Mouse (Mus musculus) heart, embryonic 16.5 days (tissue): Measurements from ENCODE around the gene Zic2. TPM values are rescaled to one million over a fixed set of nuclear protein-coding genes. Genes with fewer than 3 reads are reported as not detected.
A peak's percentile ranks its signal among the peaks of the same experiment; 100 is the strongest.

ENCODE experiments used
- ATAC-seq: fragments of 200-750 bp; cut with Nextera tagmentation; replicated peaks from 2 replicates; pipeline ENCODE4 v1.8.0; 2017; ENCODE audit warnings: moderate number of reproducible peaks; ENCODE audit not compliant: insufficient read depth, low FRiP score; ENCODE audit errors: extremely low read depth
- H3K27ac ChIP-seq: fragments of 300-500 bp; sonication (generic); 2 replicates; pipeline ENCODE4 v1.5.1; 2014; ENCODE audit warnings: mild to moderate bottlenecking, low read length, control low read depth, moderate library complexity
- H3K27me3 ChIP-seq: fragments of 300-500 bp; sonication (generic); 2 replicates; pipeline ENCODE4 v1.6.1; 2014; ENCODE audit warnings: low read length, mixed read lengths; ENCODE audit not compliant: control insufficient read depth, insufficient read depth
- H3K36me3 ChIP-seq: fragments of 300-500 bp; sonication (generic); 2 replicates; pipeline ENCODE4 v1.6.1; 2014; ENCODE audit not compliant: control insufficient read depth, insufficient read depth
- H3K4me1 ChIP-seq: fragments of 300-500 bp; sonication (generic); 2 replicates; pipeline ENCODE4 v1.6.1; 2014; ENCODE audit warnings: low read length, mixed read lengths; ENCODE audit not compliant: control insufficient read depth, insufficient read depth
- H3K4me2 ChIP-seq: fragments of 300-500 bp; sonication (generic); 2 replicates; pipeline ENCODE4 v1.6.1; 2014; ENCODE audit warnings: low read depth, mild to moderate bottlenecking, control low read depth, low read length
- H3K4me3 ChIP-seq: fragments of 300-500 bp; sonication (generic); 2 replicates; pipeline ENCODE4 v1.5.1; 2014; ENCODE audit warnings: mild to moderate bottlenecking, control low read depth, low read length
- H3K9ac ChIP-seq: fragments of 300-500 bp; sonication (generic); 2 replicates; pipeline ENCODE4 v1.6.1; 2014; ENCODE audit warnings: low read length, control low read depth
- H3K9me3 ChIP-seq: fragments of 300-500 bp; sonication (generic); replicated peaks from 2 replicates; pipeline ENCODE4 v1.6.1; 2016; ENCODE audit warnings: low read length; ENCODE audit not compliant: control insufficient read depth
- WGBS: fragments of 180-500 bp; shearing (Covaris S2); extraction: QIAGEN DNeasy Blood & Tissue Kit; methylation state at CpG from one replicate; pipeline ENCODE4 v1.1.7; 2014; 5-methylcytosine and 5-hydroxymethylcytosine counted together
- polyA plus RNA-seq: library from polyadenylated mRNA; unstranded; fragments of >200 nt; fragmentation: Nextera tagmentation; extraction: Ambion mirVana; gene quantifications from 2 replicates; pipeline ENCODE4 v1.2.1, GENCODE M21; 2015

Zic2 gene
- polyA plus RNA-seq, 1 experiment from 2014 or later, result not detected

DNA sequence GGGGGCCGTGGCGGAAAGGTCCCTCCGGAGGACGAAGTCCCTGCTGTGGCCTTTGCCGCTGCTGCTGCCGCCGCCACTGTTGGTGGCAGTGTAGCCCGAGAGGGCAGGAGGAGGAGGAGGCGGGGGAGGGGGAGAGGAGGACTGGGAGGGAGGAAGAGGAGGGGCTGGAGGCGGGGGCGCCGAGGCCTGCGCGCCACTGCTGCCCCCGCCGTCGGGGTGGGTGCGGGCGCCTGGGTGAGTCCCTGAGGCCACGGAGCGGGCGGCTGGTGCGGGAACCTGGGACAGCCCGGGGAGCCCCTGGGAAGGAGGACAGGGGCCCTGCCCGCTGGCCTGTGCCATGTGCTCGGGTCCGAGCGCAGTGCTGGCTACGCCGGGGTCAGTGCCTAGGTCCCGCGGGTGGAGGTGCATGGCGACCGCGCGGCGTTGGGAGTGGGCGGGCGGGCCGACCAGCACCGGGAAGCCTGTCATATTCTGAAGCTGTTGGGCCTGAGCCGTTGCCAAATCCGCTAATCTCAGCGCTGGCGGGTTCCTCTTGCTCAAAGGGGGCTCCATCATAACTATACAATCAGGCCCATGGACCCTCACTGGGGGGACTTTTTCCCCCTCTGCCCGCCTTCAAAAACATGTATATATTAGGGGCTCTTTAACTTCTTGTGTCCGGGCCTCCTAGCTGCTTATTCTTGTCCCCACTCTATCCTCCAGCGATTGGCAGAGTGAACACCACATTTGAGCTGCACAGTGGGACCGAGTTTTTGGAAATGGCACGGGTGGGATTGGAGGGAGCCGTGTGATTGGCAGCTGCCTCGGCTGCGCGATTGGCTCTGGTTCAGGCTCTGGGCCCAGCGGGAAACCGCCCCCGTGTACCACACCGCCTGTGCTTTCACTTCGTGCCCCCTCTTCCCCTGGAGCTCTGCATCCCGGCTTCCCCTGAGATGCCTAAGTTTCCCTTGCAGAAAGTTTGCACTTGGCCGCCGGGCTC lies 10.2 kb upstream of the Zic2 start, which contains the start of gene Zic5:
TSS of gene Zic5 (minus strand) at position 915 of the 979 bp plus-strand sequence.
- Histone ChIP-seq H3K9me3 (no peaks in the 10 kb centered on the region), H3K4me2 (peak within 1 kb of the TSS; percentile 95), H3K9ac (peak within 1 kb of the TSS; percentile 3; the same call in 1 of the 2 replicates), H3K27me3 (peaks cover 89% of the 10 kb centered on the region), H3K36me3 (no peaks in the 10 kb centered on the region), H3K4me3 (peak within 1 kb of the TSS; percentile 62), H3K27ac (no peak within 1 kb of the TSS), H3K4me1 (peaks cover 18% of the 10 kb centered on the region)
- no peak for ATAC-seq
- WGBS, result 1% methylated on average over 59 of the region's 62 CpGs

GRCm38 (mm10) chr14:122465931-122466490 lies 9.2 kb upstream of the Zic2 start:
- H3K4me2 ChIP-seq, result peak overlapping the region; percentile 95; the same call in 1 of the 2 replicates
- 27% methylated on average over 13 of the region's 13 CpGs for WGBS
- no peak overlapping the region for H3K27ac ChIP-seq
- no peak for ATAC-seq
- H3K36me3 ChIP-seq, result no peaks in the 10 kb centered on the region
- H3K4me3 ChIP-seq, result peak overlapping the region; percentile 62
- H3K9me3 ChIP-seq, result no peaks in the 10 kb centered on the region
- peaks cover 93% of the 10 kb centered on the region for H3K27me3 ChIP-seq
- H3K9ac ChIP-seq, result no peak overlapping the region
- H3K4me1 ChIP-seq, result peaks cover 18% of the 10 kb centered on the region

DNA sequence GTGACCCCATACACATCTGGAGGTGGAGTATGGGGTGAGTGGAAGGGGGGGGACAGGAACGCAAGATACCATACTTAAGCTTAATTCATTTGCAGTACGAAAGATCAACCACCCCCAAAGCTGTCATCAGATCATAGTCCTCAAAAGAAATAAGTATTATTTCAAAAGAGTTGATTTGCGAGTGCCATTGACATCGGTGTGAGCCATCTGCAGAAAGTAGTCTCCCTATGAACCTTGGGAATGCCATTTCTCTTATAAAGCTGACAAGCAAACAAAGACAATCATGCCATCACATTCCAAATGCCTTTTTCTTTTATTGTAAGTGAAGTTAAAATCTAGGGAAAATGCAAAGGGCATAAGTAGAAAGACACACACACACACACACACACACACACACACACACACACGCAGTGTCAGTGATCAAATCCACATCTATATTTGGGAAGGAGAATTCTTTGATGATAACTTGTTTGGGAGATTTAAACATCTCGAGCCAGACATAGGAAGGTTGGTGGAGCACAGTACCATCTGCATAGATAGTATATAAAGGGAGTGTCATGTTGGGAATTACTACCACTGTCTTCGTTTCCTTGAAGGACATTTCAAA lies 8.4 kb upstream of the Zic2 start:
- no peak for ATAC-seq
- Histone ChIP-seq H3K9ac (no peak overlapping the region), H3K4me1 (peaks cover 18% of the 10 kb centered on the region), H3K4me2 (no peak overlapping the region), H3K27ac (no peak overlapping the region), H3K4me3 (no peak overlapping the region), H3K9me3 (no peaks in the 10 kb centered on the region), H3K27me3 (peaks cover 94% of the 10 kb centered on the region), H3K36me3 (no peaks in the 10 kb centered on the region)
- WGBS, result 65% methylated on average over 7 of the region's 7 CpGs

- Histone ChIP-seq H3K9me3 (no peaks in the 10 kb centered on the region), H3K4me2 (no peak overlapping the region), H3K4me1 (peaks cover 18% of the 10 kb centered on the region), H3K27ac (no peak overlapping the region), H3K36me3 (no peaks in the 10 kb centered on the region), H3K4me3 (no peak overlapping the region), H3K9ac (no peak overlapping the region), H3K27me3 (peaks cover 93% of the 10 kb centered on the region)
- ATAC-seq, result no peak
- WGBS, result 13% methylated on average over 23 of the region's 23 CpGs
Observed at GRCm38 (mm10) chr14:122467926-122468841, 7.1 kb upstream of the Zic2 start.

DNA sequence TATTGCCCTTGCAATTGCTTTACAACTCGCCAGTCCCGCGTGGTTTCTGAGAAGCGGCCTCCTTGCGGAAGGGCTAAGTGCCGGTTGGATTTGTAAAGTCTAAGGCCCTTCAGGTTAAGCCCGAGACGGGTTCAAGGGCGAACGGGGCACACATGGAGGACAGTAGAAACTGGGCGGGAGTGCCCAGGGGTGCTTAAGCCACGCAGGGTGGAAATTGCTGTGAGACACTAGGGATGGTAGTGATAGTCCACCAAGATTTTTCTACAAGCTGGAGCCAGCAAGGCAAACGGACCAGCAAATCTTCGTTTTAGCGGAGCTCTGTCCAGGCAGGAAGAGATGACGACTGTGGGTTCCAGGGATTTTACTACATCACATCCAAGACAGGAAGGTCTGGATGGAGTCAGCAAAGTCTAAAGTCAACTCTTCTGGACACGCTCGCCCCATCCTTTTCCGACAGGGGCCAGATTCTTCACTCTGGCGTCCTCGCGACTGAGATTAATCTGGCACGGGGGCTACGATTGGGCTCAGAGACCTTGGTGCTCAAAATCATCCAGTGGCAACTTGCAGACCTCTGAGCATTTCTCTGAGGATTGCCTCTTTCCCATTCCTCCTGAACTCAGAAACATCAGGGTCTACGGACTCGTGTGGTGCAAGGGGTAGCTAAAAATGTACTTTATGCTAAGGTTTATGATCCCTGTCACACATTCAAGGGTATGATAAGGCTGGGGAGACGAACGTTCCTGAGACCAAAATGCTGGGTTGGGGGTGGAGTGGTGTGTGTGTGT lies 6.1 kb upstream of the Zic2 start:
- Histone ChIP-seq H3K9ac (no peak overlapping the region), H3K36me3 (no peaks in the 10 kb centered on the region), H3K4me3 (no peak overlapping the region), H3K4me1 (peaks cover 14% of the 10 kb centered on the region), H3K27me3 (peaks cover 93% of the 10 kb centered on the region), H3K27ac (no peak overlapping the region), H3K4me2 (no peak overlapping the region), H3K9me3 (no peaks in the 10 kb centered on the region)
- ATAC-seq, result no peak
- WGBS, result 2% methylated on average over 28 of the region's 28 CpGs

- no peak for ATAC-seq
Observed at GRCm38 (mm10) chr14:122471449-122472085, 3.7 kb upstream of the Zic2 start.

GRCm38 (mm10) chr14:122472161-122472560 lies 3.1 kb upstream of the Zic2 start:
- Histone ChIP-seq H3K4me2 (no peak overlapping the region), H3K9me3 (no peaks in the 10 kb centered on the region), H3K27ac (no peak overlapping the region), H3K4me1 (peaks cover 11% of the 10 kb centered on the region), H3K9ac (no peak overlapping the region), H3K36me3 (no peaks in the 10 kb centered on the region), H3K27me3 (peaks cover 89% of the 10 kb centered on the region), H3K4me3 (no peak overlapping the region)
- 3% methylated on average over 13 of the region's 13 CpGs for WGBS
- no peak for ATAC-seq

More at GRCm38 (mm10) chr14:122471449-122472085, 3.7 kb upstream of the Zic2 start:
- Histone ChIP-seq H3K4me1 (peaks cover 11% of the 10 kb centered on the region), H3K4me3 (no peak overlapping the region), H3K36me3 (no peaks in the 10 kb centered on the region), H3K27ac (no peak overlapping the region), H3K9me3 (no peaks in the 10 kb centered on the region), H3K4me2 (no peak overlapping the region), H3K27me3 (peaks cover 92% of the 10 kb centered on the region), H3K9ac (no peak overlapping the region)
- 9% methylated on average over 31 of the region's 31 CpGs for WGBS
